Mouse (Mus musculus): ENCODE results near the gene Fads2. TPM values are rescaled to one million over a fixed set of nuclear protein-coding genes. Genes with fewer than 3 reads are reported as not detected.

Gene Fads2
- polyA plus RNA-seq, 1 experiment: 115 TPM

- Histone ChIP-seq H3K4me3 (replicated peaks; ENCODE audit: insufficient read depth, low read depth, low read length) (no peak overlapping the region), H3K4me1 (ENCODE audit: control insufficient read depth, insufficient read depth, low read length) (no peaks in the 10 kb centered on the region; the same call in 1 of the 2 replicates), H3K27me3 (ENCODE audit: control insufficient read depth, insufficient read depth, low read length) (no peaks in the 10 kb centered on the region), H3K27ac (ENCODE audit: insufficient read depth, low read length) (no peak overlapping the region)
- 88% methylated on average over 5 of the region's 5 CpGs for WGBS
- DNase-seq: no peak
- TF ChIP-seq CTCF (IDR thresholded peaks at IDR 0.05; ENCODE audit: borderline replicate concordance, insufficient read depth, low read depth, low read length) (no peak), POLR2A (IDR thresholded peaks at IDR 0.05; ENCODE audit: borderline replicate concordance, insufficient read depth, low read length) (no peak)
These were observed 28.4 kb downstream of the Fads2 start for GRCm38 (mm10) chr19:10073145-10073544.

GRCm38 (mm10) chr19:10071892-10072291 is 29.7 kb downstream of the Fads2 start:
- no peak for DNase-seq
- H3K4me1 ChIP-seq (ENCODE audit: control insufficient read depth, insufficient read depth, low read length): peaks cover 3% of the 10 kb centered on the region; the same call in 1 of the 2 replicates
- no peak overlapping the region for H3K4me3 ChIP-seq (replicated peaks; ENCODE audit: insufficient read depth, low read depth, low read length)
- WGBS: 84% methylated on average over 4 of the region's 4 CpGs
- no peak for TF ChIP-seq CTCF (IDR thresholded peaks at IDR 0.05; ENCODE audit: borderline replicate concordance, insufficient read depth, low read depth, low read length)
- no peak for TF ChIP-seq POLR2A (IDR thresholded peaks at IDR 0.05; ENCODE audit: borderline replicate concordance, insufficient read depth, low read length)
- H3K27me3 ChIP-seq (ENCODE audit: control insufficient read depth, insufficient read depth, low read length): no peaks in the 10 kb centered on the region
- H3K27ac ChIP-seq (ENCODE audit: insufficient read depth, low read length): no peak overlapping the region

GRCm38 (mm10) chr19:10071166-10071565 is 30.4 kb downstream of the Fads2 start:
- 27% methylated on average over 5 of the region's 5 CpGs for WGBS
- DNase-seq: peak in 1 of 2 experiments; percentile 46
- TF ChIP-seq POLR2A (IDR thresholded peaks at IDR 0.05; ENCODE audit: borderline replicate concordance, insufficient read depth, low read length): no peak
- TF ChIP-seq CTCF (IDR thresholded peaks at IDR 0.05; ENCODE audit: borderline replicate concordance, insufficient read depth, low read depth, low read length): no peak
- H3K4me1 ChIP-seq (ENCODE audit: control insufficient read depth, insufficient read depth, low read length): peaks cover 3% of the 10 kb centered on the region; the same call in 1 of the 2 replicates
- H3K4me3 ChIP-seq (replicated peaks; ENCODE audit: insufficient read depth, low read depth, low read length): no peak overlapping the region
- no peak overlapping the region for H3K27ac ChIP-seq (ENCODE audit: insufficient read depth, low read length)
- H3K27me3 ChIP-seq (ENCODE audit: control insufficient read depth, insufficient read depth, low read length): no peaks in the 10 kb centered on the region

GRCm38 (mm10) chr19:10070186-10070980 is 31.2 kb downstream of the Fads2 start:
- H3K4me1 ChIP-seq (ENCODE audit: control insufficient read depth, insufficient read depth, low read length): peaks cover 3% of the 10 kb centered on the region; the same call in 1 of the 2 replicates
- H3K4me3 ChIP-seq (replicated peaks; ENCODE audit: insufficient read depth, low read depth, low read length): no peak overlapping the region
- no peak for DNase-seq
- H3K27me3 ChIP-seq (ENCODE audit: control insufficient read depth, insufficient read depth, low read length): no peaks in the 10 kb centered on the region
- H3K27ac ChIP-seq (ENCODE audit: insufficient read depth, low read length): no peak overlapping the region
- WGBS: 70% methylated on average over 8 of the region's 8 CpGs
- TF ChIP-seq POLR2A (IDR thresholded peaks at IDR 0.05; ENCODE audit: borderline replicate concordance, insufficient read depth, low read length) (no peak), CTCF (IDR thresholded peaks at IDR 0.05; ENCODE audit: borderline replicate concordance, insufficient read depth, low read depth, low read length) (no peak)

GRCm38 (mm10) chr19:10067701-10068100 is 33.8 kb downstream of the Fads2 start:
- H3K4me3 ChIP-seq (replicated peaks; ENCODE audit: insufficient read depth, low read depth, low read length): no peak overlapping the region
- no peaks in the 10 kb centered on the region for H3K27me3 ChIP-seq (ENCODE audit: control insufficient read depth, insufficient read depth, low read length)
- no peak for TF ChIP-seq CTCF (IDR thresholded peaks at IDR 0.05; ENCODE audit: borderline replicate concordance, insufficient read depth, low read depth, low read length)
- TF ChIP-seq POLR2A (IDR thresholded peaks at IDR 0.05; ENCODE audit: borderline replicate concordance, insufficient read depth, low read length): no peak
- DNase-seq: no peak
- H3K4me1 ChIP-seq (ENCODE audit: control insufficient read depth, insufficient read depth, low read length): peaks cover 3% of the 10 kb centered on the region; the same call in 1 of the 2 replicates
- WGBS: 27% methylated on average over 7 of the region's 7 CpGs
- no peak overlapping the region for H3K27ac ChIP-seq (ENCODE audit: insufficient read depth, low read length)

GRCm38 (mm10) chr19:10066502-10066901 is 35.0 kb downstream of the Fads2 start:
- WGBS: 89% methylated on average over 3 of the region's 3 CpGs
- Histone ChIP-seq H3K4me1 (ENCODE audit: control insufficient read depth, insufficient read depth, low read length) (peaks cover 3% of the 10 kb centered on the region; the same call in 1 of the 2 replicates), H3K27ac (ENCODE audit: insufficient read depth, low read length) (no peak overlapping the region), H3K4me3 (replicated peaks; ENCODE audit: insufficient read depth, low read depth, low read length) (no peak overlapping the region), H3K27me3 (ENCODE audit: control insufficient read depth, insufficient read depth, low read length) (no peaks in the 10 kb centered on the region)
- no peak for DNase-seq
- no peak for TF ChIP-seq CTCF (IDR thresholded peaks at IDR 0.05; ENCODE audit: borderline replicate concordance, insufficient read depth, low read depth, low read length)
- no peak for TF ChIP-seq POLR2A (IDR thresholded peaks at IDR 0.05; ENCODE audit: borderline replicate concordance, insufficient read depth, low read length)

- H3K27ac ChIP-seq (ENCODE audit: insufficient read depth, low read length): no peak overlapping the region
- TF ChIP-seq POLR2A (IDR thresholded peaks at IDR 0.05; ENCODE audit: borderline replicate concordance, insufficient read depth, low read length) (no peak), CTCF (IDR thresholded peaks at IDR 0.05; ENCODE audit: borderline replicate concordance, insufficient read depth, low read depth, low read length) (no peak)
- H3K4me3 ChIP-seq (replicated peaks; ENCODE audit: insufficient read depth, low read depth, low read length): no peak overlapping the region
- no peaks in the 10 kb centered on the region for H3K27me3 ChIP-seq (ENCODE audit: control insufficient read depth, insufficient read depth, low read length)
- DNase-seq: no peak
- WGBS: 95% methylated on average over 4 of the region's 4 CpGs
- peaks cover 3% of the 10 kb centered on the region; the same call in 1 of the 2 replicates for H3K4me1 ChIP-seq (ENCODE audit: control insufficient read depth, insufficient read depth, low read length)
These were observed 35.4 kb downstream of the Fads2 start for GRCm38 (mm10) chr19:10066189-10066500.

Data from cerebellum, adult 2 months (tissue).